Mouse (Mus musculus): ENCODE measurements around the gene Utf1.

Gene Utf1

GRCm38 (mm10) chr7:139940476-139941209, 2.9 kb upstream of the Utf1 start:
- no peak for DNase-seq

DNA sequence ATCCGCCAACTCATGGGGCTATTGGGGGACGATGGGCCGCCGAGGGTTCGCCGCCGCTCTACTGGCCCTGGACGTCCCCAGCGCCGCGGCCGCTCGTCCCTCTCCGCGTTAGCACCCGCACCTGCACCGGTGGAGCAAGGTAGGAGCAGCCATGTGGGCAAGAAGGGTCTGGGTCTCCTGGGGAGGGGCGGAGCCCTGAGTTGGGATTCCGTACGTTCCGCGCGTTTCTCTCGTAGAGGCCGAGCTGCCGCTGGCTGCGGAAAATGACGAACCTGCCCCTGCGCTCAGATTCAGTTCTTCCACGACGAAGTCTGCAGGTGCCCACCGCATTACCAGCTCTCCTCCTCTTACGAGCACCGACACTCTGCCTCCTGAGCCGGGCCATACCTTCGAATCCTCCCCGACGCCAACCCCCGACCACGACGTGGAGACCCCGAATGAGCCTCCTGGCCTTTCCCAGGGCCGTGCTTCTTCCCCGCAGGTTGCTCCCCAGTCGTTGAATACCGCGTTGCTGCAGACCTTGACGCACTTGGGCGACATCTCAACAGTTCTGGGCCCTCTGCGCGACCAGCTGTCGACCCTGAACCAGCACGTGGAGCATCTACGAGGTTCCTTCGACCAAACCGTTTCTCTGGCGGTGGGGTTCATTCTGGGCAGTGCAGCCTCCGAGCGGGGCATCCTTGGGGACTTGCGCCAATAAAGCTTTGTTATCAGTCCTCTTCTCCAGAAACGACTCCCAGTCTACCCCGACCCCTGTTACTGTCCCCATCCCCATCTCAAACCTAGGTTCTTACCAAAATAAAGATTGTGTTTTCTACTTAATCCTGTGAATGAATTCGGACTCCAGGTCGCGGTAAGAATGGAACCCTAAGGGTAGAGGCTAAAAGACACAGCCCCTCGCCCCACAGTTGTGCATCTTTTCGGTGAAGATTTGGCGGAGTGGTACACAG, 977 bp downstream of the Utf1 start:
- DNase-seq = no peak

DNA sequence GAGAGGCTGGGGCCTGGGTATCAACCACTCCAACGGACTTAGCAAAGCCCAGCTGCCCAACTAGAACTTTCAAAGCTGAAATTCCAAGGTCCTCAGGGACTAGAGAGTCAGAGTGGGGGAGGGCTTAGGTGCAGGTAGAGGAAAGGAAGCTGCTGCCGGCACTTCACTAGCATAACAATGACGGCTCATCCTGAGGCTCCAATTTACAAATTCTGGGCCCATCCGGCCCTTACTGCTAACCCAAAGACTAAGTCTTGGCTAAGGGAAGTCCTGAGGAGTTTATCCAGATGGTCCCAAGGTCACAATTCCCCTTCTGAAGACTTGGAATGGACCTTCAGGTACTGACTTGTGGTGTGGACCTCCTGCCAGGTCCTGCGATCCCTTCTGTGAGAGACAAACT, 1.9 kb downstream of the Utf1 start:
- DNase-seq = no peak

- DNase-seq = no peak
Observed at GRCm38 (mm10) chr7:139946032-139946431, 2.4 kb downstream of the Utf1 start.

- DNase-seq = no peak
Observed at GRCm38 (mm10) chr7:139949893-139950282, 6.3 kb downstream of the Utf1 start.

DNA sequence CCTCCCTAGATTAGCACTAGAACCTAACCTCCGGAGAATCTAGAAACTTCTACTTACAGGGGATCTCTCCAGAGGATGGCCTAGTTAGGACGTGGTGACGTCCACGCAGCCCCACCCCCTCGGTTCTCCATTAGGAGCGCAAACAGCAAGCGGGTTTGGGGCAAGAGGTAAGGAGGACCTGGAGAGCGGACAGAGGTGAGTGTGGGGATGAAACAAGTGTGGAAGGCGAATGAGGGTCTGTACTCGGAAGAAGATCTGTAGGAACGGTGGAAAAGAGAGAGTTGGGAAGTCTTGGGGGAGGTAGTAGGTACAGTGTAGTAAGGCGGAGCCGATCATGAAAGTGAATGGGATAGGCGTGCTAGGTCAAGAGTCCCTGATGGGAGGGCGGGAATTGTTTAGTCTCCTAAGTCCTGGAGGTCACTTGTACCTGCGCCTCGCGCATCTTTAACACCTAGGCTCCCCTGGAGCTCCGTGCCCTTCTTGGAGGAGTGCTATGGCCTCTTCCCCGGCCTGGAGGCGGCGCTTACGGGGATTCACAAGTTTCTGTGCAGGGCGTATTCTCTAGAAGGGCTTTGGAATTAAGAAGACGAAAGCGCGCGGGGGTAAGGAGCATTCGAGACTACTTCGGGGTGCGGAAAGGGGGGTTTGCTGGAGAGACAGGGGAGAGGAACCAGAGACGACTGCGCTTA, 6.8 kb downstream of the Utf1 start:
- DNase-seq = no peak

DNA sequence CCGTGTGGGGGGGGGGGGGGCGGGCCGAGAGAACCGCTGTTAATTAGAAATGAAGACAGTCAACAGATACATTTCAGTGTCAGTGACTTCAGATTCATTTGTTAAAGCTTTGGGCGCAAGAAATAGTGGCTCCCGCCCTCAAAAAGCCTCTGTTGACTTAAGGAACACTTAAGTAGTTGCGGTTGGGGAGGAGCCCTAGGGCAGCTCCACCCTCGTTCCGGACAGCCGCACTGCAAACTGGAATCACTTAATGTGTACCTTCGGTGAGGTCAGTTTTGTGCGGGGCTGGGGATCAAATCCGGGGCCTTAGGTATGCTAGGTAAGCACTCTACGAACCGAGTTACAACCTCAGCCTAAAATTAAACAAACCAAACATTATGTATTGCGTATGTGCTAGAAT, 7.5 kb downstream of the Utf1 start:
- no peak for DNase-seq

DNA sequence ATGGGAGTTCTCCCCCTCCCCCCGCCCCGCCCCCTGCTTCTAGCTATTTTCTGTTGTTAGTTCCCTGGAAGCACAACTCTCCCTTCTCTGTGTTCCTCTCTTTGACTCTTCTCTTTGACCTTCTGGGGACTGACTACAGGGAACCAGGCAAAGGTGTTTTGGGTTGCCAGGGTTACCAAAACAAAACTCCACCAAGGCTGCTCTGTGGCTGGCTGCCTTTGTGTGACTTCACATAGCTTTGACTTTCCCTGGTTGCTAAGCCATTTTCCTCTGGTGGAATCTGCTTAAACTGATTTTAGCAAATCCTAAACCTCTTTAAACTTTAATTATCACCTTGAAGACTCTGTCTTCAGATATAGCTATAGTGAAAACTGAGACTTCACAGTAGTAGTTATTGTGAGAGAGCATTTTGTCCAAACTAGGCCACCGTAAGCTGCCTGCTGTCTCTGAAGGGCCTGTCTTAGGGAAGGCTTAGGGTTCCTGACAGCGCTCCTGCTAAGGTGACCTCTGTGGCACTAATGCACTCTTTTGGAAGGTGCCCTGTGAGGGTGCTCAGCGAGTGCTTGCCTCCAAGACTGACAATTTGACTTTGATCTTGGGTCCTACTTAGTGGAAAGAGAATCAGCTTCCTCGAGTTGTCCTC, 8.5 kb downstream of the Utf1 start:
- DNase-seq = no peak

- DNase-seq = no peak
Observed at GRCm38 (mm10) chr7:139955505-139955904, 11.9 kb downstream of the Utf1 start.

DNA sequence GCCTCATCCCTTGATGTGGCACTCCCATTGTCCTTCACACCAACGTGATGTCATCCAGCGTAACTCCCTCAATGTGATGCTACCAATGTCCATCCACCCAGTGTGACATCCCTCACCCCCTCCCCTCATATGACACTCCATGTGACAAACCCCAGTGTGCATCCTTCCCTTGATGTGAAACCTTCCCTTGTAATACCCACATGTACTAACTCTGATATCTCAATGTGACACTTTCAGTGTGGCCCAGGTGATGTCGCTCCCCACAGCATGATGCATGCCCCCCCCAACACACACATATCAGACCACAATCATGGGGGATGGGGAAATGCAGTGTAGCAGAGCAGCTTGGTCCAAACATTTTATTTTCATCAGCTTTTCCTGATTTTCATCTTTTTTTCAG, 13.1 kb downstream of the Utf1 start:
- no peak for DNase-seq

GRCm38 (mm10) chr7:139957437-139957836, 13.8 kb downstream of the Utf1 start:
- no peak for DNase-seq

DNA sequence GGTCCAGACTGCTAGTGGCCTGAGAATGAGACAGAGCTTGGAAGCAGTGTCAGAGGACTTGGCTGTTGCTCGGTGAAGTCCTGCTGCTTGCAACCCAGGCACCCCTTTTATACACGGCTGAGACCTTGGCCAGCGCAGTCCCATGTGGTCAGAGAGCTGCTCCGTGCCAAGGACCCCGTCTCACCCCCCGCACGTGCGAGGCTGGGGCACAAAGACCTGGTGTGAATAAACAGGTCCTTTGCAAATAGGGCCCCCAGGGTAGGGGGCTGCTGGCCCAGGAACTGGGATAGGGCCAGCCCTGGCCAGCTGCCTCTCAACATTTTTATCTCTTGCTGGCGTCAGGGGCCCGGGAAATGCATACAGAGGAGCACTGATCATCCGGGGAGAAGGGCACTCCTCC, 14.4 kb downstream of the Utf1 start:
- DNase-seq = no peak

DNA sequence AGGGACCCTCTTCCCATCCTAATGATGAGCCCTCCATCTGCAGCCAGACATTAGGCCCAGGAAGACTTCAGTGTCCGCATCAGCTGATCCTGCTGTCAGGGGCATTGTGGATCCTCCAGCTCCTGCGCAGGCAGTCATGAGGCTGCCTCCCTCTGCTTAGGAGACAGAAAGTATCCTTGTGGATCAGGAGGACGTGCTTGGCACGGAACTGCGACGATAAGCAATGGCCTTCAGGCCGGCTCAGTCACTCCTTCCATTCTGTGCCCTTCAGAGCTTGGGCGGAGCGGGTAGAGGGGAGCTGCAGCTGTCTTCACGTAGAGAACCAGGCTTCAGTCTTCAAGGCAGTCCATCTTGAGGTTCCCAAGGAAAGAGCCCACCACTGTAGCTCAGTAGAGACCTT, 17.6 kb downstream of the Utf1 start:
- no peak for DNase-seq

DNA sequence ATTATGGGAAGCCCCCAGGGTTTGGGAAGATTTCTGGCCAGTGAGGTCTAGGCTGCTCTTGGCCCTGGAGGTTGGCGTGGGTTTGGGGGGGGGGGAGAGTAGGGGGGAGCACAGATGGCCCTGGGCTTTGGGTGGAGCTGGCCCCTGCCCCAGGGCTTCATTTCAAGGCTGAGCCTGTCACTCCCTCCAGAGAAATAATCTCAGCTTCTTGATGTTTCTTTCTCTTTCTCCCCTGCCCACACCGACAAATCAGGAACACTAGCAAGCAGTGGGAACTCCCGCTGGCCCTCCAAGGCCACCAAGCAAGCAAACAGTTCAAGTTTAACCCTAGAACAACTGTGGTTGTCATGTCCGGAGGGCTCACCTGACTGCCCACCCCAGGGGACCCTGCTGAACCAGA, 20.2 kb downstream of the Utf1 start:
- DNase-seq = no peak

- DNase-seq = no peak
Observed at GRCm38 (mm10) chr7:139967175-139967574, 23.6 kb downstream of the Utf1 start.

DNA sequence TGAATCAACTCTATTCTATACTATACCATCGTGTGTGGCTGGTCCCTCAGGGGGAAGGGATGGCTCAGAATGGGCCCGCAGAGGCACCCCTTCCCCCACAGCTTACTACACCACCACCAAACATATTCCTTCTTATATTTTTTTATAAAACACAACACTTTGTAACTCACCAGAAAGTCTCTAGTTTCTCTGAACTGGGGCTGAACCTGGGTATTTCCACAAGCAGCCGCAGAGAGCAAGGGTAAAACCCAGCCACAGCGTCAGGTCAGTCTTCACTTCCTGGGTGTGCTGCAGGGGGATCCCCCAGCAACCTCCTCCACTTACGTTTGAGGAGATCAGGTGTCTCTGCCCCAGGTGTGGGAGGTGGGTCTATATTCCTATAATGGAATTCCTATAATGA, 24.8 kb downstream of the Utf1 start:
- no peak for DNase-seq

GRCm38 (mm10) chr7:139969348-139970130, 25.9 kb downstream of the Utf1 start:
- DNase-seq = peak; percentile 82

GRCm38 (mm10) chr7:139970216-139970919, 26.8 kb downstream of the Utf1 start:
- no peak for DNase-seq

GRCm38 (mm10) chr7:139970979-139971378, 27.4 kb downstream of the Utf1 start:
- no peak for DNase-seq

- no peak for DNase-seq
Observed at GRCm38 (mm10) chr7:139971436-139971835, 27.8 kb downstream of the Utf1 start.

GRCm38 (mm10) chr7:139972923-139973331, 29.3 kb downstream of the Utf1 start:
- peak; percentile 31 for DNase-seq

- DNase-seq = no peak
Observed at GRCm38 (mm10) chr7:139974307-139974706, 30.7 kb downstream of the Utf1 start.
